Mouse (Mus musculus) layer of hippocampus, adult 9-11 months (tissue): ENCODE results near the gene 1700067K01Rik.

Source experiments
- DNase-seq: peaks from one replicate; pipeline ENCODE4 v3.0.0; 2022

1700067K01Rik gene

GRCm38 (mm10) chr8:84001281-84002000 lies at the start of gene 1700067K01Rik:
Gene 1700067K01Rik (plus strand): TSS chr8:84001502.
- DNase-seq = no peak

DNA sequence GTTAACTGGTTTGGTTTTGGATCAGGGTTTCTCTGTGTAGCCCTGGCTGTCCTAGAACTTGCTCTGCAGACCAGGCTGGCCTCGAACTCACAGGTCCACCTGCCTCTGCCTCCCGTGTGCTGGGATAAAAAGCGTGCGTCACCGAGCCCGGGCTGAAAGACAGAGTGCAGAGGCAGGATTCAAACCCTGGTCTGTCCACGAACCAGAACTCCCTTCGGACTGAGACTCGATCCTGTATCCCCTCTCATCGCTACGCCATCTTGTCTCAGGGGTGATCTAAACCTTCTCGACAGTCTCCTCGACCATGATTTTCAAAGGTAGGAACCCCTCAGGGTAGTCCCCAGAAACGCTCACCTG lies 46.6 kb upstream of the 1700067K01Rik start:
- no peak for DNase-seq

DNA sequence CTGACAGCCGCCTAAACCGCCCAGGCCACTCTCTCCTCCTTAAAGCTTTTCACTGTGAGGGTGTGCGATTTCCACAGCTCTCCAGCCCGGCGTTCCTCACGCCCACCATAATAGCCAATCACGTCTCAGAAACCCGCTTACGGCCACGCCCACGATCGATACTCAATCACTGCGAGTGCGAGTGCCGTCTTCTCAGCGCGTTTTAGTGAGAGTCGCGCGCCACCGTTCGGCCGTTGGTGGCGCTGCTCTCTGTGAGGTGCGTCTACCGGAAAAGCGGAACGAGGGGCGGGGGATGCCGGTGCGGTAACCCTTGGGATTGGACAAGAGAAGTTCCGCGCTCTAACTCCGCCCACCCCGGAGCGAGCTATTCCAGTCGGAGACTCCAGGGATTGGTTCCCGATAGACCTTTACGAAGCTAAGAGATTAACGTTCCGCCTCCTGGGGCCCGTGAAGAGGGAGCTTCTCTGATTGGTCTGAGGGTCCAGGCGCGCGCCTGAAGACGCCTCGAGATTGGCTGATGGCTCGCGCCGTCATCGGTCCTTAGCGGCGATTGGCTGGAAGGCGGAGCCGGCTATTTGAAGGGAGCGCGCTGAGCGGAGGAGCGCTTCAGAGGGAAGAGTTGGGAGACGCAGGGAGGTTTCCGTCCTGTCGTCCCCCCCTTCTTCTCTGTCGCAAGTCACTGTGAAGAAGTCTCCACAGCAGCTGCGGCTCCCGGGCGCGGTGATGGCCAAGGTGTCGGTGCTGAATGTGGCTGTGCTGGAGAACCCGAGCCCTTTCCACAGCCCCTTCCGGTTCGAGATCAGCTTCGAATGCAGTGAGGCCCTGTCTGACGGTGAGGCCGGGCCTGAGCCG lies 46.0 kb upstream of the 1700067K01Rik start, which contains the start of the genes Gm10644 and Asf1b:
Gene Gm10644 (minus strand): TSS at position 100 of the 852 bp plus-strand sequence.
Gene Asf1b (plus strand): TSS at position 402 of the 852 bp plus-strand sequence.
- peak; percentile 100 for DNase-seq

- no peak for DNase-seq
Measured at GRCm38 (mm10) chr8:83955958-83956218, 45.4 kb upstream of the 1700067K01Rik start.

- no peak for DNase-seq
Measured at GRCm38 (mm10) chr8:83956789-83957188, 44.5 kb upstream of the 1700067K01Rik start.

DNA sequence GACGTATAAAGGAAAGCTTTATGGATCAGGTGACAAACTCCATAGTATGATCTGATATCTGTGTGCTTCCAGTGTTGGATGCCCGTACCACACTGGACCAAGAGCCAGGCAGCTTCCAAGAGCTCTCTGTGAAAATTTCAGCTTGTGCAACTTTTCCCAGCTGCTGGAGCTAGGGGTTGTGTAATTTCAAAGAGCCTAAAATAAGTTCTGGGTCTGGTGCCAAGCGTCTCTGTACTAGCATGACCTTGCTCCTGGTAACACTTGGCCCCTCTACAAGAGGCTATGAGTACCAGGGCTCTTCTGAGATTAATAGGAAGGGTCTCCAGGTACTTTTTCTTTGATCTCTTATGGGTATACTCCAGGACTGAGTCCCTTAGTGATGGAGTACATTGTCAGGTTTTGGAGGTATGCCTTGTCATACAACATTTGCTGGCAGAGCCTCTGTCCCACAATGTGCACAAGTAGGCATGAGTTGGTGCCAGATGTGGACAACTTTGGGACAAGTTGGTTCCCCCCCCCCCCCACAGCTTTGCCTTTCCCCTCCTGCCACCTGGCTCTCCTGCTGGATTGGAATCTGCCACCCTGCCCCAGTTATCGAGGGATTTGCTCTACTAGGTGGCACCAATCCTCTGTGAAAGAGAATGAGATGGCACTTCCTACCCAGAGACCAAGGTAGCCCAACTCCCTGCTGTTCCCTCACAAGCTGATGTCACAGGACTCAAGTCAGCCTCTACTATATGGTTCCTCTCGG lies 37.1 kb upstream of the 1700067K01Rik start:
- no peak for DNase-seq

DNA sequence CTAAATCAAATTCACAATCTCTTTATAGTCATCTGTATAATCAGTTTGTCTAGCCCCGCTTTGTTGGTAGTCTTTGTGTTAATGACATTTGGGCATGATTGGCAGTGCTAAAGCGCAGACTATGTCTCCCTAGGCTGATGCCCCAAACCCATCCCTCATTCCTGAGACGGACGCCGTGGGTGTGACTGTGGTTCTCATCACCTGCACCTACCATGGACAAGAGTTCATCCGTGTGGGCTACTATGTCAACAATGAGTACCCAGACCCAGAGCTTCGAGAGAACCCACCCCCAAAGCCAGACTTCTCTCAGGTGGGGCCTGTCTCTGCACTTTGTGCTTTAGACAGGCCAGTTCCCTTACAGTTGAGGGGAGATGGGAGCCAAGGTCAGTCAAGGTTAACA lies 33.6 kb upstream of the 1700067K01Rik start:
- DNase-seq = no peak

- DNase-seq = no peak
Measured at GRCm38 (mm10) chr8:83971121-83971520, 30.2 kb upstream of the 1700067K01Rik start.

DNA sequence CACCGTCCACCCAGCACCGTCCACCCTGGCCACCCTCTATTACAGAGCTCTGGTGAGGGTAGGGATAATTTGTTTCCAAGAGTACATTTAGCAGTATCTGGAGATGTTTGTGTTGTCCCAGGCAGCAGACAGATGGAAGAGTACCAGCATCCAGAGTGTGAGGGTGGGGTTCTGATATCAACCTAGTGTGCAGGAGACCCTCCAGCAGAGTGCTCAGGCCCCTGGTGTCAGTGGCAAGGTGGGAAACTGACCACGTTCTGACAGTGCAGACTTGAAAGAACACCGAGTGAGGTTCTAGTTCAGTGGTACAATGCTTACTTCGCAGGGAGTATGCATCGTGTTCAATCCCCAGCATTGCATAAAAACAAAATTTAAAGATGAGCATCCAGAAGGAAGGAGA lies 29.6 kb upstream of the 1700067K01Rik start:
- no peak for DNase-seq

GRCm38 (mm10) chr8:83972150-83973120 lies 28.9 kb upstream of the 1700067K01Rik start, which contains the start of gene Prkaca:
Gene Prkaca (plus strand): TSS chr8:83972993.
- peak; percentile 100 for DNase-seq

- no peak for DNase-seq
Measured at GRCm38 (mm10) chr8:83973161-83974031, 27.9 kb upstream of the 1700067K01Rik start.

- no peak for DNase-seq
Measured at GRCm38 (mm10) chr8:83974521-83974920, 26.8 kb upstream of the 1700067K01Rik start.

DNA sequence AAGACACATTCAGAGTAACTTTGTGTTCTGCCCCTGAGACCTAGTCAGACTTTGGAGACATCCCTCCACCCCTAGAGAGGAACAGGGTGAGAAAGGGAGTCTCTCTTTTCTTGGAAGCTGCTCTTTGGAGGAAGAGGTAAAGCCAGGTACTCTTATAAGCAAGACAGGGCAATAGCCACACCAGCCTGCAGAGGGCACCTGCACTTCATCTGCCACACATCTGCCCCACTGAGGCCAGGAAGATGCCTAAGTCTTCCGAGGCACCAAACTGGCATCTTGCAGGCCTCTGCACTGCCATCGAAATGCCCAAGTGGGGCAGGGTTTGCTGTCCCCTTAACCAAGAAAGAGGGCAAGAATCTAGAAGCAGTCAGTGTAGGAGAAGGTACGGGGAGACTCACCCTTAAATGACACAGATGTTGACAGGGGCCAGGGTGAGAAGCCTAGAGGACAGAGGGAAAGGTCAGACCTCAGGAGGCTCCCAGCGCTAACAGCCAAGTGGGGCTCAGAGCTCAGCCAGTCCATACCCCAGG lies 25.1 kb upstream of the 1700067K01Rik start:
- no peak for DNase-seq

DNA sequence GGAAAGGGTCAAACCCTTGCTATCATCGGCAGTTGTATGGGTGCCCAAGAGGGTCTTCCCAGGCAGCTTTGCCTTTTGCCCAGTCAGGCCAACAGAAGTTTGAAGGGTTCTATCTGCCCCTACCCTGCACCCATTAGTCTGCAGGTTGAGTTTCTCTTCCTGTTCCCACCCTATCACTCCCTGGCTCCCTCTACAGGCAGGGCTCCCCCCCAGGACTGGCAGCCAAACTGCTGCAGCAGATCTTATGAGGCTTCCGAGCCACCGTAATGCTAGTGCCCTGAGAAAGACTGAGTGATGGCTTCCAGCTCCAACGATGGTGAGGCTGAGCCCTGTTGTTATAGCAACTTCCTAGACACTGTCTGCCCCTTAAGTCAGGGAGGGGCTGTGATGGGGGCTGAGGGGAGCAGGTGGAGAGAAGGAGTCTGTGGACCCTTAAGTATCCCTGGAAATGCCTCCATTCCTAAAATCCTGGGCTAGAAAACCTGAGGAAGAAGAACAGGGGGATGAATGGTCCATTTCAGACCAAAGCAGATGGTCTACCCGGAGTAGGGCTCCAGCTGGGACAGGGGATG lies 24.4 kb upstream of the 1700067K01Rik start:
- DNase-seq = no peak

- DNase-seq = no peak
Measured at GRCm38 (mm10) chr8:83977646-83978045, 23.7 kb upstream of the 1700067K01Rik start.

- no peak for DNase-seq
Measured at GRCm38 (mm10) chr8:83978200-83978599, 23.1 kb upstream of the 1700067K01Rik start.

GRCm38 (mm10) chr8:83980250-83980649 lies 21.1 kb upstream of the 1700067K01Rik start:
- DNase-seq = no peak

DNA sequence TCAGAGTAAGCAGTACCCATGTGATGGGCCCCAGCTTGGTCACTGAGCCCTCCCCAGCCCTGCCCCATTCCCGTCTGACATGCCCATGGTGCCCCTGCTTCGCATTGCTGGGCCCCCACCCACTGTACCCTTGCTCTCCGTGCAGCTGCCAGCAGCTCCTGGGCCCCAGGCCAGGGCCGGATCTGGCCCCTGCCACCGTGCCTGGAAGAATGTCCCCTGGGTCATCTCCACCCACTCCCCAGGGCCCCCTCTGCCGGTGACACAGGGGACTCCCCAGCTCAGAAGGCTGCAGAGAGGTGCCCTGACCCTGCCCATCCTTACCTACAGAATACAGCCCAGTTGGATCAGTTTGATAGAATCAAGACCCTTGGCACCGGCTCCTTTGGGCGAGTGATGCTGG lies 20.5 kb upstream of the 1700067K01Rik start:
- no peak for DNase-seq

GRCm38 (mm10) chr8:83981533-83981932 lies 19.8 kb upstream of the 1700067K01Rik start:
- DNase-seq = no peak

- DNase-seq = no peak
Measured at GRCm38 (mm10) chr8:83982449-83982848, 18.9 kb upstream of the 1700067K01Rik start.
